Mouse (Mus musculus): ENCODE measurements at regions not wholly inside any gene's neighbourhood (a gene's known extent, or its start where the extent isn't known, plus 50 kb on each side); places are given as distances from the start of the nearest gene placed in this dataset.

DNA sequence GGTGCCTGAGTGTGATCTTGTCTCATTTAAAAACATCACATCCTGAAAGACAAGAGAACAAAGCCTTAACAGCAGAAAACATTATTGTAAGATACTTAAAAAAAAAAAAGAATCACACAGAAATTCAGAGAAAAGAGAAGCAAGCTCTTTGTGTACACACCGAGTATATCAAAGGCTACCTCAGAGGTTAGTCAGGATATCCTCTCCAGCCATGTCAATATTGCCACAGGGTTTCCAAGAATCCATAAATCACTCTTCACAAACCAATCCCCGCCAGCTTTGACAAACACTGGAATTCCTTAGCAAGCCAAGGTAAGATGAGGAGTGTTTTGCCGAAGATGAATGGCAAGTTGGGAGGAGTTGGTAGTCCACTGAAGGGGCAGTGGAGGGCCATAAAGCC is 311.3 kb upstream of the Ldb2 start:
- H3K9ac ChIP-seq = no peak overlapping the region
- no peaks in the 10 kb centered on the region for H3K27me3 ChIP-seq
- ATAC-seq (ENCODE audit: low FRiP score, low read depth) = no peak
- H3K9me3 ChIP-seq = no peaks in the 10 kb centered on the region
- H3K36me3 ChIP-seq = no peaks in the 10 kb centered on the region
- no peak overlapping the region for H3K4me2 ChIP-seq (replicated peaks)
- no peak overlapping the region for H3K27ac ChIP-seq
- WGBS = 68% methylated on average over 3 of the region's 3 CpGs
- no peak overlapping the region for H3K4me3 ChIP-seq
- H3K4me1 ChIP-seq = 0 out of 2 replicates have a peak, but pooled peaks cover 3% of the 10 kb centered on the region

DNA sequence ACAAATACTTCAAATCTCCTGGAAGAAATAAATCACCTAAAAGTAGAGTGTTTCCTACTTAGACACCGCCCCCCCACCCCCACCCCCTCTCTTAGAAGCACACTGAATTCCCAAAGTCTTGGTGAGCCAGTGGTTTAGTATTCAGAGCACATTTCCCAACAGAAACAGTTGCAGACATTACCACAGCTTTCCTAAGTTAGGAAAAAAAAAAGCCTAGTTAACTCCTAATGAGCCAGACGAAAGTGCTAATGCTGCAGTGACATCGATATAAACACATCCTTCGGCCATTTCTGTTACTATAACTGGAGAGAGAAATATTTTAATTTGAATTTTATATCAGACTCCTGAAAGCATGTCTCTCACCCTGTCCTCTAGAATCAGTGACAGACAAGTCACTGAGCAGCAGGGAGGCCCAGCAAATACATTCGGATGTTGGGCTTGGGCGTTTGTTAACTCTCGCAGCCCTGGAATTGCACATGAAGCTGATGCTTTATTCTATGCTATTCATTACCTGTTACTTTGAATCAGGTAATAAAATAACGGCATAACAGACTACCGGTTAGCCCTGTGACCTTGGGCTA is 305.8 kb upstream of the Ldb2 start:
- Histone ChIP-seq H3K9me3 (no peaks in the 10 kb centered on the region), H3K4me2 (replicated peaks) (no peak overlapping the region), H3K36me3 (no peaks in the 10 kb centered on the region), H3K4me3 (no peak overlapping the region), H3K27ac (no peak overlapping the region), H3K9ac (no peak overlapping the region), H3K27me3 (no peaks in the 10 kb centered on the region), H3K4me1 (peaks cover 32% of the 10 kb centered on the region)
- no peak for ATAC-seq (ENCODE audit: low FRiP score, low read depth)
- WGBS = 51% methylated on average over 9 of the region's 9 CpGs

DNA sequence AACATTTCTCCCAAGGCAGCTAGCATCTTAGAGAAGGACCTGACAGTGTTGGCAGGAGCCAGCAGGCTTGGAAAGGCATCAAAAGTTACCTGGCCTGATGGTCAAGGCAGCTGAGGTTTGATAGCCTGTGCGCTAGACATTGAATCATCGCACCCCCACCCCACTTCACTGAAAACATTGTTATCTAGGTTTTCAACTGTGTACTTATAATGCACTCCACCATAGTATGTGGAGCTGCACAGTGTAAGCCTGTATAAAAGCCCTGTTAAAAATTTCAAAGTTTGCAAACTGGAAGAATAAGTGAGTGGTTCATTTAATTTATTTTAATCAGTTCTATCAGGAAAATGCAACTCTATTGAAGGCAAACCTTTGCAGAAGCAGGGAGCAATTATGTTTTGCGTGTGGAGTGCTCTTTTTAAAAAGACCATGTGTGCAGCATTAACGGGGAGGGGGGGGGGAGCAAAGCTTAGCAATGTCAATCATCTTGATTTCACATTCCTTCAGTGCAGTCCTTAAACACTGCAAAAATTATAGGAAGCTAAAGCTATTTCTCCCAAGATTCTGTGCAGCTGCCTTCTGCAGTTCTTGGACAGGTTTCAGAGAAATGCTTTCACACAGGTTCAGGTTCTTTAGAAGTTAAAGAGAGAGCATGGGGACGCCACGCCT is 304.4 kb upstream of the Ldb2 start:
- H3K9me3 ChIP-seq = no peaks in the 10 kb centered on the region
- H3K4me3 ChIP-seq = no peak overlapping the region
- no peak overlapping the region for H3K4me2 ChIP-seq (replicated peaks)
- no peaks in the 10 kb centered on the region for H3K36me3 ChIP-seq
- peak; percentile 51; the same call in 1 of the 2 replicates for ATAC-seq (ENCODE audit: low FRiP score, low read depth)
- H3K27ac ChIP-seq = no peak overlapping the region; the same call in 1 of the 2 replicates
- H3K9ac ChIP-seq = no peak overlapping the region
- H3K4me1 ChIP-seq = peaks cover 32% of the 10 kb centered on the region
- H3K27me3 ChIP-seq = no peaks in the 10 kb centered on the region
- 57% methylated on average over 6 of the region's 6 CpGs for WGBS

DNA sequence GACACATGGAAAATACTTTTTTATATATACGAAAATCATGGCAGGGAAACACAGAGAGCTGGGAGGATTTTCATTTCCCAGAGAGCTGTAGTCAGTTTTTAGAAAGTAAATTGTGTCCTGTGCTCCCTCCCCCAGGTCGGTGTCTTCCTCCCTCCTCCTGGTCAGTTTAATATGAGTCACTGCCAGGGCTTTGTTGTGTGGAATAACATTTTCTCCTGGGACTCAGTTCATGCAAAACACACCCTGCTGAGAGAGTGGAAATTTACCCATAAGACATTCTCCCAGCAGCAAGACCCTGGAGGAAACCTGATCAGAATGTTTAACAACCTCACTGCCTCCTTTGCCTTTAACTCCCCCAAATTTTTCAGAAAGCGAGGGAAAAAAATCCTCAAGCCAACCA is 303.2 kb upstream of the Ldb2 start:
- H3K4me3 ChIP-seq = no peak overlapping the region
- H3K27ac ChIP-seq = 0 out of 2 replicates have a peak overlapping the region, but pooled peaks have one; percentile 1
- no peaks in the 10 kb centered on the region for H3K36me3 ChIP-seq
- no peak overlapping the region for H3K4me2 ChIP-seq (replicated peaks)
- 44% methylated on average over 3 of the region's 3 CpGs for WGBS
- peaks cover 32% of the 10 kb centered on the region for H3K4me1 ChIP-seq
- no peak overlapping the region for H3K9ac ChIP-seq
- H3K27me3 ChIP-seq = no peaks in the 10 kb centered on the region
- H3K9me3 ChIP-seq = no peaks in the 10 kb centered on the region
- ATAC-seq (ENCODE audit: low FRiP score, low read depth) = no peak

DNA sequence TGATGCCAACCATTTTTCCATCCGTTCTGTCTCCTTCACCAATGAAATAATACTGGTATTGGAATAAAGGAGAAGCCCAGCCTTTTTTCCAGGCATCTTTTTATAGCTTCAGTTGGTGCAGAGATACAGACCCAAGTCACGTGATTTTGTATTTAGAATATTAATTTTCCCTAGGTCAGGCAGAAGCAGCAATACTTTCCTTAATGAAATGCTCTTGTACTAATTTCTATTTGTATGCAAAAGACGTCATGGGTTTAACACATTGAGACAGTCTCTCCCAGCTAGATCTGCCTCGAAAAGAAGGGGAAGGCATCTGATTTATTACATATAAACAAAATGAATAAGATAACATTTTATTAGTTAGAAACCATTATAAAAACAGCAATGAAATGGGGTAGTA is 302.3 kb upstream of the Ldb2 start:
- ATAC-seq (ENCODE audit: low FRiP score, low read depth) = no peak
- WGBS = 71% methylated on average over 4 of the region's 4 CpGs

DNA sequence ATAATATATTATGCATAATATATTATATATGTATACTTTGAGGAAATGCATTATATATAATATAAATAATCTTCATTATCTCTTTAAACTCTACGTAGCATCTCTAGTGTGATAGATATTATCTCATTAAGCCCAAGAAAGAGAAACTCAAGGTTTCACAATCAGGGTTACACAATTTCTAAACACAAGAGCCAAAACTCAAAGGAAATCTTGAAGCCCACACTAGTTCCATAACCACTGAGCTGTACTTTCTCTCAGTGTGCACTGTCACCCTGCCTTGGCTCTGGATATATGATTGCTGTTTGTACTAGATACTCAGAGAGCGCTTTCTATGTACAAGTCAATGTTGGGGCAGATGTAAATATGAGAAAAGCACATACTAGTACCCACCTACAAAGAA is 299.6 kb upstream of the Ldb2 start:
- no peak for ATAC-seq (ENCODE audit: low FRiP score, low read depth)
- Histone ChIP-seq H3K9ac (no peak overlapping the region), H3K4me1 (peaks cover 20% of the 10 kb centered on the region), H3K27me3 (no peaks in the 10 kb centered on the region), H3K4me2 (replicated peaks) (no peak overlapping the region), H3K27ac (no peak overlapping the region), H3K4me3 (no peak overlapping the region), H3K9me3 (no peaks in the 10 kb centered on the region), H3K36me3 (no peaks in the 10 kb centered on the region)
- 96% methylated on average over 2 of the region's 2 CpGs for WGBS

More for the DNA sequence above, 302.3 kb upstream of the Ldb2 start:
- Histone ChIP-seq H3K27ac (no peak overlapping the region), H3K9me3 (no peaks in the 10 kb centered on the region), H3K4me3 (no peak overlapping the region), H3K27me3 (no peaks in the 10 kb centered on the region), H3K9ac (no peak overlapping the region), H3K36me3 (no peaks in the 10 kb centered on the region), H3K4me1 (peaks cover 32% of the 10 kb centered on the region), H3K4me2 (replicated peaks) (no peak overlapping the region)

DNA sequence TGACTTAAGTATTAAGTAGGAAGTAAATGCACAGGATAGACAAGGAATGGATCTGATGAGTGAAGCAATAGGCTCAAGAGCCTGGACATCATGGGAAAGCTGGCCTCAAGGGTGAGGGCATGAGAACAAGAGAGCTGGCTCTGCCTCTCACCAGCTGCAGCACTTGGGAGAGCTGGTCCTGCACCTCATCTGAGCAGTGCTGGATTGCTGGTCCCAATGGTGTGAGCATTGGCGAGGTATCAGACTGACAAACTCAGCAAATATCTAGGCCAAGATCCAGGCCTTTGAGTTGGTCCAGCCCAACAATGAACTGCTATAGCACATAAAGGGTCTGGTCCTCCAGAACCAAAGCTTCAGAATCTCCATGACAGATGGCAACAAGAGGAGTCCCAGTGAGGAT is 298.5 kb upstream of the Ldb2 start:
- H3K4me1 ChIP-seq = peaks cover 9% of the 10 kb centered on the region
- H3K9ac ChIP-seq = no peak overlapping the region
- H3K9me3 ChIP-seq = no peaks in the 10 kb centered on the region
- no peaks in the 10 kb centered on the region for H3K27me3 ChIP-seq
- no peak for ATAC-seq (ENCODE audit: low FRiP score, low read depth)
- no peak overlapping the region for H3K4me2 ChIP-seq (replicated peaks)
- no peak overlapping the region for H3K4me3 ChIP-seq
- 92% methylated on average over 1 of the region's 1 CpGs for WGBS
- no peak overlapping the region for H3K27ac ChIP-seq
- H3K36me3 ChIP-seq = no peaks in the 10 kb centered on the region

DNA sequence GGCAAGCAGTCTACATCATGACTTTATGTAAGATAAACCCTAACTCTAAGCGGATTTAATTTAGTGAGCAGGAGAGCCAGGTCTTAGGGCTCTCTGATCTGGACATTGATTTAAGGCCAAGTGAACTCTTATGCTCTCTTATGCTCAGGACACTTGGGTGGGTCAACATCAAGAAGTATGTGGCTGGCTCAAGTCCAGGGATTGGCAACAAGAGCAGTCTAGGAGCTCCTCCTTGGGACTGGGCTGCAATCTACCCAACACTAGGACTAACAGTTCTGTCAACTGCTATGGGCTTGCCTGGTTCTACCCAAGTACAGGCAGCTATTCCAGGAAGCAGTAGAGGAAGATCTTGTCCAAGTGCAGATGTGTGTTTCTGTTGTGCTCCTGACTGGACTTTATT is 285.3 kb upstream of the Ldb2 start:
- Histone ChIP-seq H3K36me3 (no peaks in the 10 kb centered on the region), H3K9me3 (no peaks in the 10 kb centered on the region), H3K27me3 (no peaks in the 10 kb centered on the region), H3K4me3 (no peak overlapping the region), H3K4me2 (replicated peaks) (no peak overlapping the region), H3K4me1 (no peaks in the 10 kb centered on the region), H3K27ac (no peak overlapping the region), H3K9ac (no peak overlapping the region)
- ATAC-seq (ENCODE audit: low FRiP score, low read depth) = no peak
- WGBS = 81% methylated on average over 1 of the region's 1 CpGs

DNA sequence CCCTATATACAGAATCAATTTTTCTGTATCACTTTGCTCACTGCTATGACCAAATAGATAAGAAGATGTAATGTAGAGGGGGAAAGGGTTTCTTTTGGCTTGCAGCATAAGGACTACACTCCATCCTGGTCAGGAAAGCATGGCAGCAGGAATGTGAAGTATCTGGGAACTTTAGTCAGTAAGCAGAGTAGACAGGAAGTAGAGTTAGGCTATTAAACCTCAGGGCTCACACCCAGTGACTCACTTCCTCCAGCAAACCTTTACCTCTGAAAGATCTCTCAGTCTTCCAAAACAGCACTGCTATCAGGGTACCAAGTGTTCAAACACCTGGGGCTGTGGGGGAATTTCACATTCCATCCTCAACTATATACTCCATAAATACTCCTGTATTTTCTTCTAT is 283.1 kb upstream of the Ldb2 start:
- no peak overlapping the region for H3K9ac ChIP-seq
- no peaks in the 10 kb centered on the region for H3K9me3 ChIP-seq
- no peak for ATAC-seq (ENCODE audit: low FRiP score, low read depth)
- no peaks in the 10 kb centered on the region for H3K27me3 ChIP-seq
- H3K4me2 ChIP-seq (replicated peaks) = no peak overlapping the region
- H3K4me3 ChIP-seq = no peak overlapping the region
- no peaks in the 10 kb centered on the region for H3K36me3 ChIP-seq
- H3K4me1 ChIP-seq = no peaks in the 10 kb centered on the region
- H3K27ac ChIP-seq = no peak overlapping the region

DNA sequence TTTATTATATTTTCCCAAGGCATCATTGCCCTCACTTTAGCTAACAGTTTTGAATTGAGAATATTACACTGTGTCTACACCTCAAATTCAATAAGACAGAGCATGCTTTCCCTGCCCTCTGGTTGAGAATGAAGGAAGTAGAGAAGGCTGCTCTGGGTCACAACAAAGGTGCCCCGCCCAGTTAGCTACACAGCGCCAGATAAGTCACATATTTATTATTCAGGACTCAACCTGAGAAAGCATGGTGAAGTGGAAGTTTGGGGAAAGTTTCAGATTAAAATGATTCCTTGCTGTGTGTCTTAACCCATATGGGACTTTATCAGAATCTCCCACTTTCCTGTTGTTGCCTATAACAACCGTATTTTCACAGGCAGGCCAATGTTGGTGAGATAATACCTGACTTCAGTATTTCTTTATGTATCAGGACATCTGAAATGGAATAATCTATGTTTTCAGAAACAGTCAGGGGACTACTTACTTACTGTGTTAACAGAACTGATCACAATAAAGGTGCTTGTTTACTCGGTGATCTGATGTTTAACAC is 276.9 kb upstream of the Ldb2 start:
- no peak overlapping the region for H3K27ac ChIP-seq
- no peaks in the 10 kb centered on the region for H3K27me3 ChIP-seq
- ATAC-seq (ENCODE audit: low FRiP score, low read depth) = no peak
- H3K9ac ChIP-seq = no peak overlapping the region
- H3K4me3 ChIP-seq = no peak overlapping the region
- H3K36me3 ChIP-seq = no peaks in the 10 kb centered on the region
- no peaks in the 10 kb centered on the region for H3K9me3 ChIP-seq
- WGBS = 71% methylated on average over 4 of the region's 4 CpGs
- H3K4me2 ChIP-seq (replicated peaks) = no peak overlapping the region
- H3K4me1 ChIP-seq = no peaks in the 10 kb centered on the region

DNA sequence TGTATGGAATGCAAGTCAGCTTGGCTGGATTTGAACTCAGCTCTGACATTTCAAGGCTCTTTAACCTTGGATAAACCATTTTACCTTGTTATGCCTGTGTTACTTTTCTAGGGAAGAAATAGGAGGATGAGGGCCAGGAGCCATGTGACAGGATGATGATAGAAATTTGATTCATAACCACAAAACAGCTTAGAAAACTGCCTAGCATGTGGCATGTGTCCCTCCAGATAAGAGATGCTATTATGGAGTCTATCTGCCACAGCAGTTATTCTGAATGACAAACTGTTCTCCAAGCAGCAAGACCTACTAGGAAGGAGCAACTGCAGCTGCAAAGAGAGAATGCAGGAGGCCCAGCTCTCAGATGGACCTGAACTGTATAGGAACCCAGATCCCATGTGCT is 275.7 kb upstream of the Ldb2 start:
- Histone ChIP-seq H3K9ac (no peak overlapping the region), H3K27ac (no peak overlapping the region), H3K4me2 (replicated peaks) (no peak overlapping the region), H3K36me3 (no peaks in the 10 kb centered on the region), H3K4me1 (no peaks in the 10 kb centered on the region), H3K27me3 (no peaks in the 10 kb centered on the region), H3K4me3 (no peak overlapping the region), H3K9me3 (no peaks in the 10 kb centered on the region)
- no peak for ATAC-seq (ENCODE audit: low FRiP score, low read depth)

DNA sequence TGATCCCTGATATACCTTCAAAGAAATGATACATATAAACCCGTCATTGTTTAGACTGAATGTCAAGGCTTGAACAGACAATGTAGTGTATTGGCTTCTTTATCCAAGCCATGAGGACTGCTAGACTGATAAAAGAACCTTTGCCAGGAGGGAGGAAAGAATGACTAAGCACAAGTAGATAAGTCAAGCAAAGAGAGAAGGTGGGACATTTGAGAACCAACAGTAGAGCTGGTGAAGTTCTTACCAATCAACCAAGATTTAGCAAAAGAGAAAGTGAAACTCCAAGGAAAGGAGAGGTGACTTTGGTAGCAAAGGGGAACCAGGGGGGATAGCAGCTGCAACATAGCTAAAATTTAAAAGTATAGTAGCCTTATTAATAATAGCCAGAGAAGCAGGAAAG is 273.0 kb upstream of the Ldb2 start:
- Histone ChIP-seq H3K36me3 (no peaks in the 10 kb centered on the region), H3K4me2 (replicated peaks) (no peak overlapping the region), H3K9me3 (no peaks in the 10 kb centered on the region), H3K27ac (no peak overlapping the region), H3K4me1 (no peaks in the 10 kb centered on the region), H3K9ac (no peak overlapping the region), H3K27me3 (no peaks in the 10 kb centered on the region), H3K4me3 (no peak overlapping the region)
- WGBS = 87% methylated on average over 1 of the region's 1 CpGs
- ATAC-seq (ENCODE audit: low FRiP score, low read depth) = no peak
